In genomic region chr5:34574721-34575120, GRCm38 (mm10) we compare ENCODE assay signal across 8 mouse cellular contexts. TPM values are rescaled to one million over a fixed set of nuclear protein-coding genes. Genes with fewer than 3 reads are reported as not detected.
DNase-seq lines count a peak whose midpoint lies in the region; ATAC-seq and TF ChIP-seq lines count a peak whose summit lies in the region.

No protein-coding gene starts in this region.

- TF ChIP-seq CTCF in layer of hippocampus, adult 2 months (conservative IDR thresholded peaks at IDR 0.05): no peak

- H3K4me2 ChIP-seq in midbrain, embryonic 15.5 days: peak overlapping the region; percentile 67

- no peaks in the 10 kb centered on the region for H3K27me3 ChIP-seq in midbrain, embryonic 15.5 days (replicated peaks)

- H3K27ac ChIP-seq in layer of hippocampus, adult 2 months: peak overlapping the region; percentile 95
- H3K27ac ChIP-seq in midbrain, embryonic 15.5 days: peak overlapping the region; percentile 94

- H3K4me1 ChIP-seq in midbrain, embryonic 15.5 days: peaks cover 22% of the 10 kb centered on the region

- DNase-seq in layer of hippocampus, adult 2 months (ENCODE audit: low spot score in 2 of 2): peak in 1 of 2 experiments; percentile 20
- DNase-seq in layer of hippocampus, postnatal 10 days (ENCODE audit: low spot score in 2 of 2): no peak
- peak; percentile 39 for DNase-seq in c-Kit-negative CD71-positive TER-119-positive erythroid progenitor cells, embryonic 14.5 days (ENCODE audit: low read depth, low spot score)
- DNase-seq in induced T-regulatory cell, adult 2 months (ENCODE audit: low read depth): peak; percentile 64
- no peak for DNase-seq in adrenal gland, adult 2 months
- DNase-seq in ovary, postnatal 14 days (ENCODE audit: low spot score): no peak
- no peak for DNase-seq in thymus, postnatal 10 days (ENCODE audit: low spot score in 2 of 2)

- ATAC-seq in midbrain, embryonic 15.5 days (replicated peaks): no peak

- peak overlapping the region; percentile 97 for H3K9ac ChIP-seq in midbrain, embryonic 15.5 days

- WGBS in midbrain, embryonic 15.5 days: 46% methylated on average over 10 of the region's 10 CpGs

- H3K9me3 ChIP-seq in midbrain, embryonic 15.5 days: no peaks in the 10 kb centered on the region

- peak overlapping the region; percentile 94 for H3K4me3 ChIP-seq in layer of hippocampus, adult 2 months
- H3K4me3 ChIP-seq in midbrain, embryonic 15.5 days: peak overlapping the region; percentile 89

- no peaks in the 10 kb centered on the region for H3K36me3 ChIP-seq in midbrain, embryonic 15.5 days (replicated peaks)

RNA-seq across cellular contexts. Expression of gene Add1, which starts 1.3 kb away (rescaled TPM):
- 100 to 1,000 TPM; 444 to 448 TPM for total RNA-seq in layer of hippocampus, adult 2 months (2021)
- 100 to 1,000 TPM; 348 to 373 TPM for total RNA-seq in layer of hippocampus, postnatal 10 days (2021)
- polyA plus RNA-seq in midbrain, embryonic 15.5 days (2015; fragmentation: Nextera tagmentation; extraction: Ambion mirVana): 218 and 221 TPM in 2 replicates
- 100 to 1,000 TPM; 160 to 168 TPM for total RNA-seq in adrenal gland, adult 2 months (2021)
- polyA plus RNA-seq in adrenal gland, adult 2 months (2012; rRNA removed): 123 and 134 TPM in 2 replicates

RNA-seq across cellular contexts. Expression of gene Sh3bp2, which starts 49.1 kb away (rescaled TPM):
- 1 to 10 TPM; 3.3 to 6.6 TPM for total RNA-seq in layer of hippocampus, adult 2 months (2021)
- 10 to 100 TPM in 1 of 2 experiments, 1 to 10 TPM in 1; 9.8 to 11.4 TPM for total RNA-seq in layer of hippocampus, postnatal 10 days (2021)
- 25.4 and 25.9 TPM in 2 replicates for polyA plus RNA-seq in midbrain, embryonic 15.5 days (2015; fragmentation: Nextera tagmentation; extraction: Ambion mirVana)
- total RNA-seq in adrenal gland, adult 2 months (2021): 10 to 100 TPM; 15.5 to 31.7 TPM
- polyA plus RNA-seq in adrenal gland, adult 2 months (2012; rRNA removed): 14.7 and 15.9 TPM in 2 replicates

Comparison
In these comparisons a context has a peak if more than half of its experiments do, and no peak if none do; other contexts are left out.
1. DNase-seq: peak in c-Kit-negative CD71-positive TER-119-positive erythroid progenitor cells, embryonic 14.5 days (single experiment) and induced T-regulatory cell, adult 2 months (single experiment); none in layer of hippocampus, postnatal 10 days (0 of 2), adrenal gland, adult 2 months (single experiment), ovary, postnatal 14 days (single experiment) and thymus, postnatal 10 days (0 of 2).